Mouse (Mus musculus) small intestine, adult 2 months (tissue): ENCODE data around the gene Flot2.

Experiments used
- CTCF ChIP-seq: fragments of 200-500 bp; IDR thresholded peaks from 2 replicates; pipeline ENCODE4 v1.5.1; 2012; ENCODE audit warnings: low read depth, mild to moderate bottlenecking, control low read depth, inconsistent platforms, low read length, moderate library complexity, mixed read lengths; ENCODE audit not compliant: insufficient replicate concordance, insufficient read length; ENCODE audit errors: extremely low read depth
- POLR2A ChIP-seq: fragments of 200-500 bp; IDR thresholded peaks from 2 replicates; pipeline ENCODE4 v1.6.1; 2012; ENCODE audit warnings: low read depth, mild to moderate bottlenecking, control low read depth, inconsistent platforms, low read length, moderate library complexity

DNA sequence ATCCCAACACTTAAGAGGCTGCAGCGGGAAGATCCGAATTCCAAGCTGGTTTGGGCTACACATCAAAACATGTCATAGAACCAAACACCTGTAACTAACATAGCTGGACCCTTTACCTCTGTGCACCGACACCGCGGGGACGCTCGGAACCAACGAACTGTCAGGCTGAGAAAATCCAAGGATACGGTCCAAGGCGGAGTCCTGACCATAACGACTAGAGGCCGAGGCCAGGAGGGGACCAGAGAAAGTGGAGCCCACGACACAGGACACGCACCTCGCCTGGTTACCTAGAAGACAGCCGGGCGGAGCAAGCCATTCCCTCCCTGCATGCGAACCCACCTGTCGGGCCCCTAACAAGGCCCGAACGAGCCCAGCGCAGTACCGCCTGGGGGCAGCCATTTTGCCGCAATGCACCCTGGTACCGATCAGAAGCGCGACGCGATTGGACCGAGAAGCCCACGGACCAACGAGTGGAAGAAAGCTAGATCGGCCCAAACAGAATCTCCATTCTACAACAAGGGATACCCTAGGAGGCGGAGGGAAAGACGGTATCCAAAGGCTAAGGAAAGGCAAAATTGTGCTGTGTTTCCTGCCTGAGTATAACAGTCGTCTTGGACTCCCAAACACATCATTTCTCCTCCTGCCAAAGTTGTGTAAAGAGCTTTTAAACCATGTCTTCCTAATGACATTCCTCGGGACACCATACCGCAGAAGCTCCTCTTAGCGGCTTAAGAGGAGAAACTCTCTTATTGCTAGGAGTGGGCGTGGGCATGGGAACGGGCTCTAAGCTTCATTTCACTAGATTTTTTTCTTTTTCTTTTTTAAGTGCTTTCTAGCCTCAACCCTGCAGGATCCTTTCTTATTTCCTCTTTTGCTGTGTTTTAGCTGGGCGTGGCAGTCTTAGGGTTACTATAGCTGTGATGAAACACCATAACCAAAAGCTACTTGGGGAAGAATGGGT, 42.5 kb downstream of the Flot2 start, which contains the start of gene Eral1:
- TF ChIP-seq POLR2A (peak; percentile 56; the same call in 1 of the 2 replicates), CTCF (no peak)
